Mouse (Mus musculus) 3T3-L1 (cell line): ENCODE data around the gene Shkbp1.

Source experiments
- DNase-seq: peaks from one replicate; pipeline ENCODE4 v3.0.0-alpha.2; 2015; ENCODE audit warnings: low read depth, low spot score

Shkbp1 gene

GRCm38 (mm10) chr7:27334405-27334911 is 21.4 kb downstream of the Shkbp1 start:
- no peak for DNase-seq

DNA sequence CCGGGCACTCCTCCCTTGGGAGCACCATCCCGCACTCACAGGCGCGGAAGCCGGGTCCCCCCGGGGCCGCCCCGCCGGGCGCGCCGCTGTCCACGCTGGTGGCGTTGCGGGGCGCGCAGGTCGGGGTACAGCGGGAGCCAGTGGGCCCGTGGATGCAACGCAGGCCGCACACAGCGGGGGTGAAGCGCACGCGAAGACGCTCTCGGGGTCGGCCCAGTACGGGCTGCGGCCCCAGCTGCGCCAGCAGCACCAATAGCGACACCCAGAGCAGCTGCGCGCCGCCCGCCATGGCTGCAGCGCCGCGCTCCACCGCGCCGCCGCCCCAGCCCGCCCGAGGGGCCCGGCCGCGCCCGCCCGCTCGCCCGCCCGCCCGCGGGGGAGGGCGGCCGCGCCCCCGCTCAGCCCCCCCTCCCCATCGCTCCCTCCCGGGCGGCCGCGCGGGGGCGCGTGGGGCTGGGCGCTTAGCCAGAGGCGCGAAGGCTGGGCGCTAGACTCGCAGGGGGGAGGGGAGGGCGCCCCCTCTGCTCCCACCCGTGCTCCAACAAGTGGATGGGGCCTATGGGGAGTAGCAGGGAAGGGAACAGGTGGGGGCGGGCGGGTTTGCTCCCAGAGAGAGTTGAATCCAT is 22.4 kb downstream of the Shkbp1 start:
- DNase-seq, result no peak

DNA sequence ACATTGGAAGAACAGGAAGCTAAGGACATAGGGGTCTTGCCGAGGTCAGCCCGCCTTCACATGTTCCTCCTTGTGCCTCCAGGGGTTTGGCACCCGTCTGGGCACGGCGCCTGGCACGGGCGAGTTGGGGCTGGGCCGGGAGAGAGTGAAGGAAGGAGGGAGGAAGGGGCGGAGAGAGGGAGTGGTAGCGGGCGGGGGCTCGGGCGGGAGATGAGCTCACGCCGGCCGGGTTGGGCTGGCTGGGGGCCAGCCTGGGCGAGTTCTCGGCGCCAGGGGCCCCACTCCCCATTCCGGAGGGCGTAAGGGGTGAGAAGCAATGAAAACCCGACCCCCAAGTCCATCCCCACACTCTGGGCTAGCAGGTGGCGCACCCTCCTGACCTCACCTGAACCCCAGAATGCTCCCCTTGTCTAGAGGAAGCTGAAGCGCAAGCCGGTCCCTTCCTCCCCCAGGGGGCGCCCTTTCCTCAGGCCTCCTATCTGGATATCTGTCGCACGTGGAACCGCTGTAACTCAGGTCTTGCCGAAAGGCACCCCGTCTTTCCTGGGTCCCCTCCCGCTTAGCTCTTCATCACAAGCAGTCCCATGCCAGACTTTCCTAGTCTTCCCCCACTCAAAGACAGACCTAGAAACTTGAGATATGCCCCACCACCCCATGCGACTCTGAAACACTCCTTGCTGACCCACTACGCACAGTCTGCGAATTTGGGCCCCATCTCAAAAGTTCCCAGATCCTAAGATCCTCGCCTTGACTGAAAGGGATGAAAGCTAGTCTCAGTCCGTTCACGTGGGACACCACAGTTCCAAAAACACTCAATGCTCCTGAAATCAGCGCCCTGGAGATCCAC is 23.2 kb downstream of the Shkbp1 start:
- peak; percentile 86 for DNase-seq

GRCm38 (mm10) chr7:27331854-27332253 is 24.0 kb downstream of the Shkbp1 start:
- peak; percentile 58 for DNase-seq

DNA sequence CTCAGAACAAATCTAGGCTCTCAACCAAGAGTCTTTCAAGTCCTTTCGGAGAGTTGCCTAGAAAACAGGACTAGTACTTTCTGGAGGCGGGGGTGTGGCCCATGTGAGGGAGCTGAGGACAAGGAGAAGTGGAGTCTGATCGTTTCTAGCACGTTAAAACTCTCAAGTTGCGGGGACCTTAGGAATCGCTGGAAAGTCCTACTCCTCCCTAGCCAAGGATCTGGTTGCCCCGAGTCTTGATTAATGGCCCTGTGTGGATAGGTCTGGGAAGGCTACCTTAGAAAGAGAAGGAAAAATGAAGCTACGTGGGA is 24.3 kb downstream of the Shkbp1 start:
- no peak for DNase-seq

DNA sequence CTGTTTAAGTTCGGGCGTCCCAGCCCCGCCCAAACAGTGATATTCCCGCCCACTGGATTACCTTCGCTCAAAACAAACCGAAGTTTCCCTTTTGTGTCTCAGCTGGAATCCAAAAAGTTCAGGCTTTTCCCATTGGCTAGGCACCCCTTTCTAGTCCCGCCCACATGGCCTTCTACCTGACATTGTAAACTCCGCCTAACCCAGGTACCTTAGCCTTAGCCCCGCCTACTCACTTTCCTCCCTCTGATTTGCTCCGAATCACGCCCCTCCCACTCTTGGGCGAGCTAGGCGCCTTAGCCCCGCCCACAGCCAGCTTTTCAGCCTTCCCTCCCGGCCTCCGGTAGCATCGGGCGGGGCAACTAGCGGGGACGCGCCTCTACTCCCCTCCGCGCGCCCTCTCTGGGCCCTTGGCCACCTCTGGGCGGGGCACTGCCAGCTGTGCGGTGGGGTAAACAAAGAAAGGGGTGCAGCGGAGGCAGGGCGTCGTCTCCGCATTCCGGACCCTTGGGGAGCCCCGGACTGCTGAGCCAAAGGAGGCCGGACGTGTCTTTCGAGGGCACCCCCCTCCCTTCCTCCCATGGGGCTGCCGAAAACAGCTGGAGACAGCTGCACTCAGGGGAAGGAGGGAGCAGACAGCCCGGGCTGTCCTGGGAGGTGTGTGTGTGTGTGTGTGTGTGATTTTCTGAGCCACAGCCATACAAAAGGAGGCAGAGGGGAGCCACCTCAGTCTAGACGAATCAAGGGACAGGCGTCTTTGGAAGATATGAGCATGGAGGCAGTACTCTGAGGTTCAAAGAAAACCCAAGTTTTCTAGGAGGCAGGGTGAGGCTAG is 24.9 kb downstream of the Shkbp1 start:
- DNase-seq, result peak; percentile 96

GRCm38 (mm10) chr7:27329981-27330380 is 25.8 kb downstream of the Shkbp1 start:
- DNase-seq, result no peak

DNA sequence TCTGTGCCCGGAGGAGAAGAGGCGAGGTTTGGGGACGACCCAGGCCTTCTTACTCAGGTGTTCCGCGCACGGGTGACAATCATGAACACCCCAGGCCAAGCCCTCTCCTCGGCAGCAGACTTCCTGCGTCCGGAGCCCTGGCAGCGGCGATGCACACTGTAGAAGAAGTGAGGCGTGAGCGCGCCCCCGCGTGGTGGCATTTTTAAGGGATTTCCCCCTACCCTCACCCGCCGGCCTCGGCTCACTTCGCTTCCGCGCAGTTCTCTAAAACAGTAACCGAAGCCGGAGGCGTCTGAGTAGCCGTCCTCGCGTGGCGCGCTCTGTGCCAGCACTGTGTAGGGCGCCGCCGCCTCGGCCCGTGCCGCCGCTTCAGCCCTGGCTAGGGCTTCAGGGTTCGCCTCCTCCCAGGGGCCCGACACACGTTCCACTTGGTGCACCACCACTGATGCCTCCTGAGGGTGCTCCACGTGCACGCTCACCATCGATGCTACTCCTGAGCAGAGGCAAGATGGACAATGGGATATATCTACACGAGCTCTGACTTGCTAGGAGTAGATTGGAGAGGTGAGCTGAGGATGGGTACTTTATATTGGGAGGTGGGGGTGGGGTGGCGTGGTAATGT is 26.4 kb downstream of the Shkbp1 start:
- no peak for DNase-seq

GRCm38 (mm10) chr7:27328648-27329047 is 27.2 kb downstream of the Shkbp1 start:
- no peak for DNase-seq

DNA sequence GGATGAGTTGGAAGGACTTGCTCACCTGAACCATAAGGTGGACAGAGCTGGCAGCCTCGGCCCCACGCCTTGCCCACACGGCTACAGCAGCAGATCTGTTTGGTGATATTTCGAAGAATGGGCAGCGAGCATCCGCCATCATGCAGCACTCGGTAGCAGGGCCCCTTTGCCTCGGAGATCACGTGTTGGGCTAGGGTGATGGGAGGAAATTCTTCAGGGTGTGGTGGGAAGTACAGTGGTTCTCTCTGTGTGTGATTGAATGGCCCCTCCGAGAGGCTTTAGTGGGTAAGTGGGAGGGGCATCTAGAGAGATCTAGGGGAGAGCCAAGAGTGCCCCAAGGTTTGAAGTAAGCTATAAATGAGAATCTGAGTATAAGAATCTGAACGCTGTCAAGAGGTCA is 27.7 kb downstream of the Shkbp1 start:
- DNase-seq, result no peak

DNA sequence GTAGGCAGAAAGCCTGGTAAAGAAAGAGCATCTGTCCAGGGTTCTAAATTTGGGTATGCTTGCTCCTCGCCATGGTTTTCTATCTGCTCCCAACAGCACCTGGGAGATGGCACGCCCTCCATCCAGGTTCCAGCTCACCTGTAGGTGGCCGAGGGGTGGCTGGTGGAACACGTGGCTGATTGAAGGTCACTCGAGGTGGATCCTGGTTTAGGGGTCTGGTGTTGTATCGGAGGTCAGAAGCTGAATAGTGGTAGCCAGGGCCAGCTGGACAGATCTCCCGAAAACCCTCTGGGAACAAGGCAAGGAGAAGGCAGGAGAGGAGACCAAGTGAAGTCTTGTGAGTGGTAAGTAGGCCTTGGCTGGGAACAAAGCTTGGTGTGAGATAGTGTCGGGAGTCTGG is 28.3 kb downstream of the Shkbp1 start:
- no peak for DNase-seq

DNA sequence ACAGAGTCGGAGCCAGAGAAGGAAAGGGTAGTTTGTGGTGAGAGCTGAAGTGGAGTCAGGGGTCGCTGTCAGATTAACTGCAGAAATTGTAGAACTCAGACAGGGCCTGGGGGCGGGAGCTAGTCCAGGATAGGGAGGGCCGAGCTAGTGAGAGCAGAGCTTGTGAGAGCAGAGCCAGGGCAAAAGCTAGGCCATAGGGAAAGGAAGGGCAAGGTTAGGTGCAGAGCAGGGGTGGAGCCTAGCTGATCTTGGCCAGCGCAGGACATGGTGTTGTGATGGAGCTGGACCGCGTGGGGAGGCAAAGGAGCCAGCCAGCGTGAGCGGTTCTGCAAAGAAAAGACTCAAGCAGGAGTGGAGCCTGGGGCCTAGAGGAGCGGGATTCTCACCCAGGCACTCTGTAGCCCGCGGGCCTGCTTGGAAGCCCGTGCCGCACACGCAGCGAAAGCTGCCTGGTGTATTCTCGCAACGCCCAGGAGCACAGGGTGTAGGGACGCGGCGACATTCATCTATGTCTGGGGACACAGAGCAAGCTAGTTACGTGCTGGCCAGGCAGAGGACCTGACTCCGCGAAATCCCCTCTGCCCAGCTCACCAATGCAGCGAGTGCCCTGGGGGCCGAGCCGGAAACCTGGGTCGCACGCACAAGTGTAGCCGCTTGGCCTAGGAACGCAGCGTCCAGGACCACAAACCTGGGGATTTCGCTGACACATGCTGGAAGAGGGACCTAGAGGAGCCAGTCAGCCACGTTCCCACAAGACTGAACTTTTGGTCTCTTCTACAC is 29.5 kb downstream of the Shkbp1 start:
- no peak for DNase-seq

DNA sequence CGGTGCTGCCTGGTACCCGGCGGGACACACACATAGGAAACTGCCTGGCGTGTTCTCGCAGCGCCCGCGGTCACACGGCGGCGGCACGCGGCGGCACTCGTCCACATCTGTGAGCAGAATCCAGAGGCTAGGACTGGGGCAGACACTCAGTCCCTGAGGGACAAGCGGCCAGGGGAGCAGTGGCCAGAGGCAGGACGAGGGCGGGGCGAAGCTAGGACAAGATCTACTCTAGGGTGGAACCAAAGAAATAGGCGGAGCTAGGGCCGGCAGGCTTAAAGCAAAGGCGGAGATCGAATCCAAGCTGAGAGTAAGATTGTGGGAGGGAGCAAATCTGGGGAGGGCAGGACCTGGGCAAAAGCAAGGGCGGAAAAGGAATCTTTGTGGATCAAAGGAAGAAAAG is 30.1 kb downstream of the Shkbp1 start:
- DNase-seq, result no peak

- no peak for DNase-seq
Measured at GRCm38 (mm10) chr7:27324928-27325327, 30.9 kb downstream of the Shkbp1 start.

- DNase-seq, result no peak
Measured at GRCm38 (mm10) chr7:27324161-27324560, 31.7 kb downstream of the Shkbp1 start.

DNA sequence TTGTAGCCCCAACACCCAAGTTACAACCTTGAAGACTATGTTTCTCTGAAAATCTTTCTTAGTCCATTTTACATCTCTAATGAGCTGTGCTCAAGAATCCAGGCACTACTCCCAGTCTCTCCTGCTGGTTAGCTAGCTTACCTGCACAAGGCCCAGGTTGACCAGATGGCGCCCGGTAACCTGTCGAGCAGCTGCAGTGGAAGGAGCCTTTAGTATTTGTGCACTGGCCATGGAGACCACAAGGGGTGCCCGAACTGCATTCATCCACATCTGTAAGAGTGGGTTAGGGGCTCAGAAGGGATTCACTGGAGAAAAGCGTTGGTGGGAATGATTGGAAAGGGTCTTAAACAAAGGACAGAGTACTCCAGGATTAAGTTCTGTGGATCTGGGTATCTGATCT is 32.8 kb downstream of the Shkbp1 start:
- DNase-seq, result no peak

DNA sequence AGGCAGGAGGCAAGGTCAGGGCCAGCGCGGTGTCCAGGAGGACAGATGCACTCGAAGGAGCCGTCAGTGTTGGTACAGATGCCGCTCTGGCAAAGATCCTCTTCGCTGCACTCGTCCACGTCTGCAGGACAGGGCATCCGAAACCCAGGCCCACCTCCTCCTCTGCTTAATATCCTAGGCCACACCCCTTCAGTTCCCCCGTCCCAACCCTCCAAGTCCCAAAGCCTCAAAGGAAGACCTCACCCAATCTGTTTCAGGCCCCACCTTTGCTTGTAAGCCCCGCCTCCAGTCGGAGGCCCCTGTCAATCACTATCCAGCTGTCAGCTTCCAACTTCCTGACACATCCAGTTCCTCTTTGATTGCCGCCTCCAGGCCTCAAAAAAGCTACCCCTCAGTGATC is 33.5 kb downstream of the Shkbp1 start:
- DNase-seq, result no peak

DNA sequence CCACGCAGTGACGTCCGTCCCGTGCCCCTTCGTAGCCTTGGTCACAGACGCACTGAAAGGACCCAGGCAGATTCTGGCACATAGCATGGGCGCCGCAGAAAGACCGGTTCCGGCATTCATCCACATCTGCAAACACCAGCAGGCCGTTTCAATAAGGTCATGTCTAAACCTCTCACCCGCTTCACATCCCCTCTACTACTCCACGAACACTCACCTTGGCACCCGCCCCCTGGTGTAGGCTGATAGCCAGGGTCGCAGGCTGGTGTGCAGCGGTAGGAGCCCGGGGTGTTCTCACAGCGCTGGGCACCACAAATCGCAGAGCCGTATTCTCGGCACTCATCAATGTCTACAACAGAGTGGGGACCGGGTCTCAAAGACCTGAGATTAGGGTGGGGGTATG is 36.4 kb downstream of the Shkbp1 start:
- DNase-seq, result no peak

- no peak for DNase-seq
Measured at GRCm38 (mm10) chr7:27315958-27316357, 39.9 kb downstream of the Shkbp1 start.

GRCm38 (mm10) chr7:27314393-27314792 is 41.4 kb downstream of the Shkbp1 start:
- DNase-seq, result no peak

DNA sequence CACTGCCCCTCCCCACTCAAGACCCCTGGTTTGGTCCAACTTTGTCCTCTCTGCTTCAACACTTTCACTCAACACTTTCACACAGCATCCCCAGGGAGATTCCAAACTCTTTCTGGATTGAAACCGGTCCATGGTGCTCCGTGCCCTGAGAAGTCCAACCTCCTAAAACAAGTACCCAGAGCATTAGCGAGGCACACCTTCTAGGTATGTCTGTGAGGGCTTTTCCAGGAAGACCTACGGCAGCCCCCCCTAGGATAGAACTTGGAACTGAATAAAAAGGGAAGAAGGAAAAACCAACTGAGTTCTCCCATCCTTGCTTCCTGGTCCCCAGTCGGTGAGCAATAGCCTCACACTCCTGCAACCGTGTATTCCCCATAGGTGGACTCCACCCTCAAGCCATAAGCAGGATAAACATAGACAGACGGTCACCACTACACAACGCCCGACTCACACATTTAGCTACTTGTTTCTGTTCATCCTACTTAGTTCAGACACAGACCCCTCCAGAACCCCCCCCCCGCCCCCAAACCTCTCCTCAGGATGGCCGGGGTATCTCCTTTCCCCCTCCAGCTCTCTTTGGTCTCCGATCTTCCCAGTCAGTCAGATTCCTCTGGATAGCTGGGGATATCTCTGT is 44.1 kb downstream of the Shkbp1 start:
- no peak for DNase-seq
